Mouse (Mus musculus): Measurements from ENCODE around the gene Tmem274. TPM values are rescaled to one million over a fixed set of nuclear protein-coding genes. Genes with fewer than 3 reads are reported as not detected.
A peak's percentile ranks its signal among the peaks of the same experiment; 100 is the strongest.

Tmem274 gene
- polyA plus RNA-seq, 1 experiment from 2014 or later, result 0.56 TPM

GRCm38 (mm10) chr4:149505261-149505967 lies 28.2 kb downstream of the Tmem274 start:
- no peaks in the 10 kb centered on the region for H3K4me1 ChIP-seq
- 49% methylated on average over 15 of the region's 15 CpGs for WGBS
- no peak overlapping the region for H3K4me2 ChIP-seq (replicated peaks)
- no peaks in the 10 kb centered on the region for H3K9me3 ChIP-seq
- H3K9ac ChIP-seq, result no peak overlapping the region
- H3K27ac ChIP-seq, result no peak overlapping the region
- H3K36me3 ChIP-seq, result peaks cover 18% of the 10 kb centered on the region
- H3K4me3 ChIP-seq, result no peak overlapping the region
- ATAC-seq (ENCODE audit: insufficient number of reproducible peaks, insufficient read depth, low FRiP score, low TSS enrichment), result no peak
- H3K27me3 ChIP-seq, result no peaks in the 10 kb centered on the region

- no peaks in the 10 kb centered on the region for H3K27me3 ChIP-seq
- 0 out of 2 replicates have a peak, but pooled peaks cover 6% of the 10 kb centered on the region for H3K36me3 ChIP-seq
- H3K4me3 ChIP-seq, result no peak overlapping the region
- H3K4me1 ChIP-seq, result no peaks in the 10 kb centered on the region
- WGBS, result 87% methylated on average over 3 of the region's 3 CpGs
- no peaks in the 10 kb centered on the region for H3K9me3 ChIP-seq
- ATAC-seq (ENCODE audit: insufficient number of reproducible peaks, insufficient read depth, low FRiP score, low TSS enrichment), result no peak
- H3K9ac ChIP-seq, result no peak overlapping the region
- H3K4me2 ChIP-seq (replicated peaks), result no peak overlapping the region
- H3K27ac ChIP-seq, result no peak overlapping the region
Observed at GRCm38 (mm10) chr4:149506904-149507303, 29.7 kb downstream of the Tmem274 start.

- H3K4me3 ChIP-seq, result no peak overlapping the region
- no peaks in the 10 kb centered on the region for H3K36me3 ChIP-seq
- no peaks in the 10 kb centered on the region for H3K27me3 ChIP-seq
- ATAC-seq (ENCODE audit: insufficient number of reproducible peaks, insufficient read depth, low FRiP score, low TSS enrichment), result no peak
- no peaks in the 10 kb centered on the region for H3K4me1 ChIP-seq
- H3K4me2 ChIP-seq (replicated peaks), result no peak overlapping the region
- H3K9me3 ChIP-seq, result no peaks in the 10 kb centered on the region
- whole genome bisulfite sequencing, result 63% methylated on average over 6 of the region's 6 CpGs
- no peak overlapping the region for H3K27ac ChIP-seq
- no peak overlapping the region for H3K9ac ChIP-seq
Observed at GRCm38 (mm10) chr4:149511221-149511646, 34.1 kb downstream of the Tmem274 start.

GRCm38 (mm10) chr4:149512072-149512471 lies 34.9 kb downstream of the Tmem274 start:
- Histone ChIP-seq H3K27ac (no peak overlapping the region), H3K4me2 (replicated peaks) (no peak overlapping the region), H3K4me3 (no peak overlapping the region), H3K9ac (no peak overlapping the region), H3K27me3 (no peaks in the 10 kb centered on the region), H3K36me3 (no peaks in the 10 kb centered on the region), H3K4me1 (no peaks in the 10 kb centered on the region), H3K9me3 (no peaks in the 10 kb centered on the region)
- no peak for ATAC-seq (ENCODE audit: insufficient number of reproducible peaks, insufficient read depth, low FRiP score, low TSS enrichment)
- 87% methylated on average over 7 of the region's 7 CpGs for WGBS

- Histone ChIP-seq H3K36me3 (no peaks in the 10 kb centered on the region), H3K4me1 (peaks cover 10% of the 10 kb centered on the region), H3K4me3 (no peak overlapping the region), H3K4me2 (replicated peaks) (no peak overlapping the region), H3K9me3 (no peaks in the 10 kb centered on the region), H3K9ac (no peak overlapping the region), H3K27me3 (no peaks in the 10 kb centered on the region), H3K27ac (no peak overlapping the region)
- WGBS, result 90% methylated on average over 5 of the region's 5 CpGs
- ATAC-seq (ENCODE audit: insufficient number of reproducible peaks, insufficient read depth, low FRiP score, low TSS enrichment), result no peak
Observed at GRCm38 (mm10) chr4:149515706-149516105, 38.5 kb downstream of the Tmem274 start.

- Histone ChIP-seq H3K9ac (peak within 1 kb of the TSS; percentile 93), H3K27me3 (no peaks in the 10 kb centered on the region), H3K4me3 (peak within 1 kb of the TSS; percentile 84), H3K4me1 (peaks cover 13% of the 10 kb centered on the region), H3K9me3 (no peaks in the 10 kb centered on the region), H3K27ac (peak within 1 kb of the TSS; percentile 76), H3K36me3 (no peaks in the 10 kb centered on the region), H3K4me2 (replicated peaks) (peak within 1 kb of the TSS; percentile 93)
- WGBS, result under 1% methylated on average over 39 of the region's 46 CpGs
- peak; percentile 94 for ATAC-seq (ENCODE audit: insufficient number of reproducible peaks, insufficient read depth, low FRiP score, low TSS enrichment)
Observed at GRCm38 (mm10) chr4:149517868-149518340, 40.7 kb downstream of the Tmem274 start, which contains the start of gene Ctnnbip1. TSS of gene Ctnnbip1 (plus strand) at chr4:149518236.

GRCm38 (mm10) chr4:149518351-149519220 lies 41.4 kb downstream of the Tmem274 start:
- peak overlapping the region; percentile 93 for H3K9ac ChIP-seq
- no peaks in the 10 kb centered on the region for H3K36me3 ChIP-seq
- peak overlapping the region; percentile 93 for H3K4me2 ChIP-seq (replicated peaks)
- WGBS, result 3% methylated on average over 35 of the region's 52 CpGs
- peak; percentile 18; the same call in 1 of the 2 replicates for ATAC-seq (ENCODE audit: insufficient number of reproducible peaks, insufficient read depth, low FRiP score, low TSS enrichment)
- H3K9me3 ChIP-seq, result no peaks in the 10 kb centered on the region
- peaks cover 14% of the 10 kb centered on the region for H3K4me1 ChIP-seq
- H3K27ac ChIP-seq, result peak overlapping the region; percentile 76
- peak overlapping the region; percentile 84 for H3K4me3 ChIP-seq
- H3K27me3 ChIP-seq, result no peaks in the 10 kb centered on the region

GRCm38 (mm10) chr4:149521258-149521657 lies 44.1 kb downstream of the Tmem274 start:
- Histone ChIP-seq H3K9ac (no peak overlapping the region), H3K9me3 (no peaks in the 10 kb centered on the region), H3K4me2 (replicated peaks) (no peak overlapping the region), H3K36me3 (no peaks in the 10 kb centered on the region), H3K4me1 (peaks cover 22% of the 10 kb centered on the region), H3K27ac (no peak overlapping the region), H3K27me3 (no peaks in the 10 kb centered on the region), H3K4me3 (no peak overlapping the region)
- WGBS, result 67% methylated on average over 10 of the region's 10 CpGs
- no peak for ATAC-seq (ENCODE audit: insufficient number of reproducible peaks, insufficient read depth, low FRiP score, low TSS enrichment)

- Histone ChIP-seq H3K27ac (no peak overlapping the region), H3K9me3 (no peaks in the 10 kb centered on the region), H3K4me2 (replicated peaks) (no peak overlapping the region), H3K4me1 (peaks cover 27% of the 10 kb centered on the region), H3K27me3 (no peaks in the 10 kb centered on the region), H3K9ac (no peak overlapping the region), H3K4me3 (no peak overlapping the region), H3K36me3 (no peaks in the 10 kb centered on the region)
- 69% methylated on average over 6 of the region's 6 CpGs for WGBS
- ATAC-seq (ENCODE audit: insufficient number of reproducible peaks, insufficient read depth, low FRiP score, low TSS enrichment), result no peak
Observed at GRCm38 (mm10) chr4:149523961-149524360, 46.8 kb downstream of the Tmem274 start.

GRCm38 (mm10) chr4:149525170-149525569 lies 48.0 kb downstream of the Tmem274 start:
- peaks cover 28% of the 10 kb centered on the region for H3K4me1 ChIP-seq
- 78% methylated on average over 4 of the region's 4 CpGs for WGBS

GRCm38 (mm10) chr4:149525811-149526210 lies 48.6 kb downstream of the Tmem274 start:
- Histone ChIP-seq H3K36me3 (no peaks in the 10 kb centered on the region), H3K27me3 (no peaks in the 10 kb centered on the region), H3K9me3 (no peaks in the 10 kb centered on the region), H3K4me2 (replicated peaks) (no peak overlapping the region), H3K27ac (no peak overlapping the region), H3K4me1 (peaks cover 28% of the 10 kb centered on the region), H3K4me3 (no peak overlapping the region), H3K9ac (no peak overlapping the region)
- 75% methylated on average over 6 of the region's 6 CpGs for WGBS
- ATAC-seq (ENCODE audit: insufficient number of reproducible peaks, insufficient read depth, low FRiP score, low TSS enrichment), result no peak

More at GRCm38 (mm10) chr4:149525170-149525569, 48.0 kb downstream of the Tmem274 start:
- ATAC-seq (ENCODE audit: insufficient number of reproducible peaks, insufficient read depth, low FRiP score, low TSS enrichment), result no peak
- no peak overlapping the region for H3K4me2 ChIP-seq (replicated peaks)
- no peaks in the 10 kb centered on the region for H3K36me3 ChIP-seq
- H3K4me3 ChIP-seq, result no peak overlapping the region
- H3K27me3 ChIP-seq, result no peaks in the 10 kb centered on the region
- no peak overlapping the region for H3K27ac ChIP-seq
- no peaks in the 10 kb centered on the region for H3K9me3 ChIP-seq
- H3K9ac ChIP-seq, result no peak overlapping the region

All from embryonic facial prominence, embryonic 12.5 days (tissue).